Mouse (Mus musculus) megakaryocyte, embryonic 14.5 days (primary cell): ENCODE results near the gene Dnah5. TPM values are rescaled to one million over a fixed set of nuclear protein-coding genes. Genes with fewer than 3 reads are reported as not detected.
"Not testable (repeated sequence)": the region's sequence is repeated elsewhere in the genome, so short reads cannot be mapped to it uniquely, and the experiment has no call there.

Experiments
- H3K27me3 ChIP-seq: replicated peaks from 2 replicates; pipeline ENCODE3; 2012; ENCODE audit warnings: inconsistent platforms
- H3K36me3 ChIP-seq: replicated peaks from 2 replicates; pipeline ENCODE3; 2012; ENCODE audit warnings: low read length, inconsistent platforms, mixed read lengths
- H3K4me1 ChIP-seq: 2 replicates; pipeline ENCODE4 v1.6.1; 2012; ENCODE audit warnings: inconsistent platforms
- H3K4me3 ChIP-seq: replicated peaks from 2 replicates; pipeline ENCODE3; 2012; ENCODE audit warnings: moderate library complexity, mild to moderate bottlenecking, inconsistent platforms
- H3K9me3 ChIP-seq: 2 replicates; pipeline ENCODE4 v1.6.1; 2012; ENCODE audit warnings: inconsistent platforms
- FLI1 ChIP-seq: IDR thresholded peaks from 2 replicates; pipeline ENCODE4 v1.6.1; 2012; ENCODE audit warnings: low read length, inconsistent platforms, mixed read lengths
- GATA1 ChIP-seq: IDR thresholded peaks from 3 replicates; pipeline ENCODE4 v1.6.1; 2012; ENCODE audit warnings: mixed read lengths, low read length, inconsistent platforms, borderline replicate concordance
- polyA plus RNA-seq: library from polyadenylated mRNA; stranded (reverse); fragments of >175 nt; gene quantifications from 2 replicates; pipeline ENCODE4 v1.2.3, GENCODE M21; 2012; ENCODE audit warnings: low replicate concordance; ENCODE audit not compliant: insufficient read depth

Gene Dnah5
- polyA plus RNA-seq, 1 experiment: 0.01 TPM

DNA sequence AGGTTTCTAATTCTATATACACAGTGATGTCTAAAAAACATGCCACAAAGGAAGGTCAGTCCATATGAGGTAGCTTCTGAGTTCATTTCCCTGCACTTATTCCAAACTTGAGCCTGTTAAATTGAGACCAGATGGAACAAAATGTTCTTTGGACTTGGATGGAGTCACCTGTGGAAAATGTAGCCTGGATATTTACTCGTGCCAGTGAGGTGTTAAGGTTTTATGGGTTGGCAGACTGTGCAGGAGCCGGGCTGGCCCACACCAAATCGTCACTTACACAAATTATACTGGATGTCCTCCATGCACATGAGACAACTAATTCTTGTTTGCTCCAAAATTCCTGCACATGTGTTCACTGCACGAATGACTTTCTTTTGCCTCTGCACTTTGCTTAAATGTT lies 236.2 kb downstream of the Dnah5 start:
- no peak for TF ChIP-seq FLI1
- TF ChIP-seq GATA1: no peak
- Histone ChIP-seq H3K36me3 (no peaks in the 10 kb centered on the region), H3K4me3 (no peak overlapping the region), H3K4me1 (no peaks in the 10 kb centered on the region), H3K27me3 (no peaks in the 10 kb centered on the region), H3K9me3 (no peaks in the 10 kb centered on the region)

GRCm38 (mm10) chr15:28444494-28444893 lies 240.9 kb downstream of the Dnah5 start:
- no peak for TF ChIP-seq FLI1
- TF ChIP-seq GATA1: no peak
- Histone ChIP-seq H3K27me3 (no peaks in the 10 kb centered on the region), H3K9me3 (no peaks in the 10 kb centered on the region), H3K4me3 (no peak overlapping the region), H3K36me3 (no peaks in the 10 kb centered on the region), H3K4me1 (no peaks in the 10 kb centered on the region)

GRCm38 (mm10) chr15:28461091-28461778 lies 257.7 kb downstream of the Dnah5 start:
- H3K27me3 ChIP-seq, H3K36me3 ChIP-seq, H3K4me1 ChIP-seq, H3K4me3 ChIP-seq, H3K9me3 ChIP-seq: not testable (repeated sequence)

DNA sequence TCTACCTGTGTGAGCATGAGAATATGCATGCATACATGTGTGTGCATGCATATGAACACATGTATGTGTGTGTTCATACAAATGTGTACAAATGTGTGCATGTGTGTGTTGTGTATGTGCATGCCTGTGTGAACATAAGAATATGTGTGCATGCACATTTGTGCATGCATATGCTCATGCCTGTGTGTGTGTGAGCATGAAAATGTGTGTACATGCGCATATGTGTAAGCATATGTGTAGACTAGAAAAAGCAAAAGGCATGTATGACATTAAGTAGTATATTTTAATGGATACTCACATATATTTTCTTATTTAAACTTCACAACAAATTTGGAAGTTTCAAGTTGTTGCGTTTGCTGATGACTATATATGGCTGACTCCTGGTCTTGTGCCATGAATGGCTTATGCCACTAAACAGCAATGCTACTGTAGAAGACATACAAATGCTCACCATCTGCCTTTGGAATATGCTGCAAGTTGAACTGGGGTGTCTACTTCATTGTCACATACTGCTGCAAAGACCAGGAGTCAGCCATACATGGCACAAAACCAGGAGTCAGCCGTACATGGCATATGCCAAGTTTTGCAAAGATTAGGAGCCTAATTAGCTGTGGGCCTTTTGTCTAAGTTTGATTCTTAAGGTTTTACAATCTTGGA lies 263.2 kb downstream of the Dnah5 start:
- Histone ChIP-seq H3K27me3 (no peaks in the 10 kb centered on the region), H3K4me3 (peak overlapping the region; percentile 9), H3K9me3 (no peaks in the 10 kb centered on the region), H3K4me1 (no peaks in the 10 kb centered on the region), H3K36me3 (no peaks in the 10 kb centered on the region)
- TF ChIP-seq FLI1 (no peak), GATA1 (no peak)

GRCm38 (mm10) chr15:28473749-28474390 lies 270.3 kb downstream of the Dnah5 start:
- Histone ChIP-seq H3K4me3 (no peak overlapping the region), H3K27me3 (no peaks in the 10 kb centered on the region), H3K9me3 (no peaks in the 10 kb centered on the region; the same call in 1 of the 2 replicates), H3K4me1 (no peaks in the 10 kb centered on the region), H3K36me3 (no peaks in the 10 kb centered on the region)
- TF ChIP-seq GATA1: no peak
- no peak for TF ChIP-seq FLI1

DNA sequence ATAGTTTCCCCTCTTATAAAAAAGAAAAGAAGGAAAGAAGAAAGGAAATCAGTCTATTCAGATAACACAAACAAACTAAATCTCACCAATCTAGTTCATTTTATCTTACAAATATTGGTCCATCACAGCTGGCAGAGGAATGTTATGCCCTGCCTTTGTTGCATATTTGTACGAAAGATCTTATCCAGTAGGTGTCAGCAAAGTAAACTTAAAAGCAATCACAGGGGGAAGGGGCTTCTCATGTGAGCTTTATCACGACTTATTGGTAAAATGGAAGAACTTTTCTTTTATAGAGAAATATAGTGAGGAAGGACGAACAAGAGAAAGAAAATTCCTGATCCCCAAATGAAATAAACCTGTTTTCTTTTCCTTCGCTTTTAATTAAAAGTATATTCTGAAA lies 299.3 kb downstream of the Dnah5 start:
- Histone ChIP-seq H3K4me1 (no peaks in the 10 kb centered on the region), H3K36me3 (no peaks in the 10 kb centered on the region), H3K27me3 (no peaks in the 10 kb centered on the region), H3K9me3 (peaks cover 9% of the 10 kb centered on the region), H3K4me3 (no peak overlapping the region)
- TF ChIP-seq GATA1: no peak
- TF ChIP-seq FLI1: no peak

- Histone ChIP-seq H3K27me3 (no peaks in the 10 kb centered on the region), H3K4me3 (no peak overlapping the region), H3K4me1 (no peaks in the 10 kb centered on the region), H3K9me3 (no peaks in the 10 kb centered on the region), H3K36me3 (no peaks in the 10 kb centered on the region)
- TF ChIP-seq GATA1 (no peak), FLI1 (no peak)
Observed at GRCm38 (mm10) chr15:28515176-28515575, 311.6 kb downstream of the Dnah5 start.

Other genes starting within 250 kb of the Dnah5 start
- gene Trio, start 177.9 kb upstream of the Dnah5 start, polyA plus RNA-seq: 5.8 and 8.2 TPM in 2 replicates